Mouse (Mus musculus) forebrain, embryonic 14.5 days (tissue): ENCODE data around the gene Fam126b. TPM values are rescaled to one million over a fixed set of nuclear protein-coding genes. Genes with fewer than 3 reads are reported as not detected.
A peak's percentile ranks its signal among the peaks of the same experiment; 100 is the strongest.
"Not testable (repeated sequence)": the region's sequence is repeated elsewhere in the genome, so short reads cannot be mapped to it uniquely, and the experiment has no call there.

Experiments used
- ATAC-seq: fragments of 200-750 bp; cut with Nextera tagmentation; 2 replicates; pipeline ENCODE4 v1.8.0; 2017; ENCODE audit warnings: mild to moderate bottlenecking, moderate library complexity
- DNase-seq: peaks from one replicate; pipeline ENCODE4 v3.0.0-alpha.2; 2015; ENCODE audit warnings: low spot score
- H3K27ac ChIP-seq: fragments of 300-500 bp; sonication (generic); 2 replicates; pipeline ENCODE4 v1.5.1; 2014; ENCODE audit warnings: low read depth, mild to moderate bottlenecking, control low read depth, low read length, moderate library complexity
- H3K27me3 ChIP-seq: fragments of 300-500 bp; sonication (generic); replicated peaks from 2 replicates; pipeline ENCODE4 v1.6.1; 2014; ENCODE audit warnings: low read length, control low read depth, mixed read lengths; ENCODE audit not compliant: control insufficient read depth, insufficient read depth
- H3K36me3 ChIP-seq: fragments of 300-500 bp; sonication (generic); 2 replicates; pipeline ENCODE4 v1.6.1; 2014; ENCODE audit warnings: low read length, control low read depth; ENCODE audit not compliant: control insufficient read depth, insufficient read depth
- H3K4me1 ChIP-seq: fragments of 300-500 bp; sonication (generic); 2 replicates; pipeline ENCODE4 v1.6.1; 2014; ENCODE audit warnings: antibody characterized with exemption, low read length, control low read depth; ENCODE audit not compliant: control insufficient read depth, insufficient read depth
- H3K4me2 ChIP-seq: fragments of 300-500 bp; sonication (generic); 2 replicates; pipeline ENCODE4 v1.6.1; 2014; ENCODE audit warnings: mild to moderate bottlenecking, control low read depth, low read length
- H3K4me3 ChIP-seq: fragments of 300-500 bp; sonication (generic); 2 replicates; pipeline ENCODE4 v1.5.1; 2014; ENCODE audit warnings: low read depth, low read length, control low read depth
- H3K9ac ChIP-seq: fragments of 300-500 bp; sonication (generic); 2 replicates; pipeline ENCODE4 v1.6.1; 2014; ENCODE audit warnings: mild to moderate bottlenecking, low read length, control low read depth, moderate library complexity
- H3K9me3 ChIP-seq: fragments of 300-500 bp; sonication (generic); replicated peaks from 2 replicates; pipeline ENCODE4 v1.6.1; 2016; ENCODE audit warnings: low read length, control low read depth, mixed read lengths; ENCODE audit not compliant: control insufficient read depth
- WGBS: fragments of 180-500 bp; shearing (Covaris S2); extraction: QIAGEN DNeasy Blood & Tissue Kit; methylation state at CpG from one replicate; pipeline ENCODE4 v1.1.7; 2014; 5-methylcytosine and 5-hydroxymethylcytosine counted together
- polyA plus RNA-seq: library from polyadenylated mRNA; unstranded; fragments of >200 nt; fragmentation: Nextera tagmentation; extraction: Ambion mirVana; gene quantifications from 2 replicates; pipeline ENCODE4 v1.2.1, GENCODE M21; 2014

Fam126b gene
- 10.5 and 14.4 TPM in 2 replicates for polyA plus RNA-seq

DNA sequence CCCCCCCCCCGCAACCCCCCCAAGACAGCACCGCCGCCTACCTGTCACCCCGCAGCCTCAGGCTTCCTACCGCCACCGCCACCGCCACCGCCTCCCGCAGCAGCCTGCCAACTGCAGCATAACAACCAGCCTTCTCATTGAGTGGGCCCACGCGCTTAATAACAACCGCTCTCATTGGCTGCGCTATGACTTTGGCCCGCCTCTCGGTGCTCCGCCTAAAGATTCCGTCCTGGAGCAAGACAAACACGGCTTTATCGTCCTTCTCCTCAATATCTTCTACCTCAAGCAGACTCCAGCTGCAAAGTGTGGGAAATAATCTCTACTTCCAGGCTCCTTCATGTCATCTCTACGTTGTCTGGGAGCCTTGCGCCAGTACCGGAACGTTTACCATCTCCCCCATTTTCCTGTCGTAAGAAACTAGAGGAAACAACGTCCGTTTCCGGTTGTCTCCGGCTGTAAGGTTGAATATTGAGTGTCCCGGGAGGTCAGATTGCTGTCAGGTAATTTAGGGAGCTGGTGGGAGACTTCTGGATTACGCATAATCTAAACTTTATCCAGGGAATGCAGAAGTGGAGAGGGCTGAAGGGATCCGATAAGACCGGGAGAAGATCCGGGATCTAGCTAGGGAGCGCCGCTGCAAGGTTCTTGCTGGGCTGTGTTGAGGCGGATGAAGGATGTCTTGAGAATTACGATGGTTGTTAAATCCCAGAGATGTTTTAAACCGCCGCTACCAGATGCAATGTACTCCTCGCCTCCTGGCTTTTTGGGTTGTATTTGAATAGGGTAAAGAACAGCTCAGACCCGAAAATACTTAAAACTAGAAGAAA is at the start of gene Fam126b, which contains the start of gene Ndufb3:
Gene Fam126b (minus strand): TSS at position 153 of the 827 bp plus-strand sequence.
Gene Ndufb3 (plus strand): TSS at position 214 of the 827 bp plus-strand sequence.
- no peaks in the 10 kb centered on the region for H3K27me3 ChIP-seq
- peak within 1 kb of the TSS; percentile 51 for H3K4me3 ChIP-seq
- H3K4me2 ChIP-seq, result peak within 1 kb of the TSS; percentile 70
- ATAC-seq (peak; percentile 100), DNase-seq (peak; percentile 95)
- under 1% methylated on average over 39 of the region's 41 CpGs for WGBS
- peaks cover 10% of the 10 kb centered on the region for H3K4me1 ChIP-seq
- H3K9ac ChIP-seq, result peak within 1 kb of the TSS; percentile 80
- no peaks in the 10 kb centered on the region for H3K9me3 ChIP-seq
- peak within 1 kb of the TSS; percentile 62 for H3K27ac ChIP-seq
- H3K36me3 ChIP-seq, result no peaks in the 10 kb centered on the region

DNA sequence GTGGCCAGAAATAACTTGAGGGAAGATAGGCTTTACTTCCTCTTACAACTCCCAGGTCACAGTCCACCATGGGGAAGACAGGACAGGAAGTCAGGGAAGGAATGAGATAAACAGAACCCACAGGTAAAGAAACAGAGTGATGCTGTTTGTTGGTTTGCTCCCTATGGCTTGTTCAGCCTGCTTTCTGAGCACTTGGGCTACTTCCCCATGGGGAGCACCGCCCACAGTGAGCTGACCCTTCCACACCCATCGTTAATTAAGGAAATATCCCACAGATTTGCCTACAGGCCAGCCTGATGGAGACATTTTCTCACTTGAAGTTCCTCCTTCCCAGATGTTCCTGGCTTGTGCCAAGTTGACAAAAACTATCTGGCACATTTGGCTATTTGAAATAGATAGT is 42.7 kb upstream of the Fam126b start:
- not testable (repeated sequence) for H3K27ac ChIP-seq, H3K9me3 ChIP-seq, H3K36me3 ChIP-seq, H3K4me3 ChIP-seq, H3K9ac ChIP-seq, H3K4me1 ChIP-seq, DNase-seq, H3K27me3 ChIP-seq, H3K4me2 ChIP-seq, ATAC-seq
- WGBS, result 63% methylated on average over 1 of the region's 2 CpGs

DNA sequence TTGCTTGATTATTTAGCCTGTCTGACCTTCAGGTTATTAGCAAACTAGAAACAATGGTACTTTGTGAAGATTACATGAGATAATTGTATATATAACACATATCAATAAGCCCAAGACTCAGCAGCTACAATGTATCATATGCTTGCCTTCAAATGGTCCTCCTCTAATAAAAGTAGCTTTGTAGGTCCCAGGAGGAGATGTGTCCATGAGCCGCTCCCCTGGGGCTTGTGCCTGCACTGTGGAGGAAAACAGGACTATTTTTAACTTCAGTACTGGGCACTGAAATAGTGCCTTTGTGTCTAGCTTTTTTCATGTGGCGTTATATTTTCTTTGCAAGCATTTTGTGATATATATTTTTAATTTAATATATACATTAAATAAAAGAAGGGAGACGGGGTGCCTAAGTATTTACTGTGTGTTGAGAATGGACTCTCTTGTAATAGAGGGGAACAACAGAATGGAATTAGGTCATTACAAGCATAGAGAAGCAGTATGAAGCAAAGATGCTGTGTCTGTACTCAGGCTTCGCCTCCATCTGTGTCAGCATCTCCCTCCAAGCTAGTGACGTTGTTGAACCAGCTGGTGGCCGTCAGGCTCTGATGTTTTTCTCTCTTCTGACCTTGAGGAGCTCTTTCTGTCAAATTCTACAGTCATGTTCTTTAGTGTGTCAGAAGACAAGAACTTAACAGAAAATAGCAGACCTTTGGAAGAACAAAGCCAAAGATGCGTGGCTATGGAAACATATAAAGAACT is 36.0 kb upstream of the Fam126b start:
- 67% methylated on average over 7 of the region's 7 CpGs for WGBS
- Histone ChIP-seq H3K9me3 (no peaks in the 10 kb centered on the region), H3K4me3 (no peak overlapping the region), H3K4me2 (no peak overlapping the region), H3K36me3 (no peaks in the 10 kb centered on the region), H3K4me1 (no peaks in the 10 kb centered on the region), H3K27ac (no peak overlapping the region), H3K9ac (no peak overlapping the region), H3K27me3 (peaks cover 3% of the 10 kb centered on the region; the same call in 1 of the 2 replicates)
- ATAC-seq (no peak), DNase-seq (peak; percentile 16)

DNA sequence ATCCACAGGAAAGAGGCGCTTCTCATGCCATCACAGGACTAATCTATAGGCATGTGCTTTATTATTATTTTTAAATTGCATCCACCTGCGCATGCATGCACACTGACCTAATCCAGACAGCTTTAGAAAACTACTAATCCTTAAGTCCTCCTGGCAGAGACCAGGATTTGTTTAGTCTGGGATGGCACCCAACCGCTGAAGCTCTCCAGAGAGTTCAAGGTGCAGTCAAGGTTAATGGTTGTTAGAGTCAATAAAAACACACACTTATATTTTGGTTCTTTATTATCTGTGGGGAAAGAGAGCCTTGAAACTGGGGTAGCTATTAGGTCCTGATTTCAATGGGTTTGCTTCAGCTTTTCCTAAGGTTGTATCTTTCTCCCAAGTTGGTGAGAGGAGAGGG is 35.1 kb upstream of the Fam126b start:
- no peak for ATAC-seq
- 89% methylated on average over 3 of the region's 3 CpGs for WGBS
- Histone ChIP-seq H3K36me3 (no peaks in the 10 kb centered on the region), H3K9ac (no peak overlapping the region), H3K4me2 (no peak overlapping the region), H3K27me3 (peaks cover 3% of the 10 kb centered on the region; the same call in 1 of the 2 replicates), H3K4me3 (no peak overlapping the region), H3K9me3 (no peaks in the 10 kb centered on the region), H3K27ac (no peak overlapping the region), H3K4me1 (no peaks in the 10 kb centered on the region)
- DNase-seq, result no peak

DNA sequence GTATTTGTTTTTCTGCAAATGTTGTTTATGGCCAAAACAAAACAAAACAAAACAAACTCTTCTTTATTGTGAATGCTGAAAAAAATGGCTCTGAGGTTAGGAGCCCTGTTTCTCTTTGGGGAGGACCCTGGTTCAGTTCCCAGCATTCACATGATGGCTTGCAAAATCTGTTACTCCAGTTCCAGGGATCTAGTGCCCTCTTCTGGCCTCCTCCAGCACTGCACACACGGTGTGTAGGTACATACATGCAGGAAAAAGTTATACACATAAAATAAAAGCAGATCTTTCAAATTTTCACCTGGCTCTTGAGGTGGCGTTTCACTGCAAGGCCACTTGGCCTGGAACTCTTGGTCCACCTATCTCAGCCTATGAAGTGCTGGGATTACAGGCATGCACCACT is 32.6 kb upstream of the Fam126b start:
- H3K27ac ChIP-seq, result no peak overlapping the region
- no peak overlapping the region for H3K9ac ChIP-seq
- no peaks in the 10 kb centered on the region for H3K27me3 ChIP-seq
- H3K9me3 ChIP-seq, result no peaks in the 10 kb centered on the region
- H3K4me3 ChIP-seq, result no peak overlapping the region
- no peak for DNase-seq
- no peaks in the 10 kb centered on the region for H3K4me1 ChIP-seq
- WGBS, result 86% methylated on average over 2 of the region's 2 CpGs
- H3K36me3 ChIP-seq, result no peaks in the 10 kb centered on the region
- ATAC-seq, result no peak
- H3K4me2 ChIP-seq, result no peak overlapping the region

DNA sequence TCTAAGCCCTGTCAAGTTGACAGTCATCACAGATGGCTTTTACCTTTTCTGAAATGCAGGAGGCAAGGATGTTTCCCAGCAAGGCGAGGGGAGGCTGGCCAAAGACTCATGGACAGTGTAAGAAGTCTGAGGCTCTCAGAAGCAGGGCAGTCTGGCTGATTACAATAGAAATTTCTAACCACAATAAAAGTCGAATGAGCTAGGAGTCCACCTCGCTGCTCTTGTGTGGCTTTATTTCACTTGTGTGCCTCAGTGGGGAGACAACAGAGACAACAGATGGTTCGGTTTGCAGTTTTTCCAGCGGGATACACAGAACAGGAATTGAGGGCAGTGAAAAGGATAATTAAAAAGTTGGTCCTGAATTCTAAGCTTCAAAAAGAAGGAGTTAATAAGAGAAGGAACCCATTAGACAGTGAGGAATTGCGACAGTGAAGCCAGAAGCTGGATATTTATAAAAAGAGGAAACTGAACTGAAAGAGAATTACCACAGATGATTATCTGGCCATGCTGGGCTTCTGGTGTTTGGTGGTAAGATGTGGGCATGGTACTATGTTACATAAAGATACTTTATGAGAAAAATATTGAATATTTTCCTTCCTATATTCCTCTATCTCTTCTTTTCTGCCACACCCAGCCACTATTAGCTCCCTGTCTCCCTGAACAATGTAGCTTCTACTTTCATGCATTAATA is 32.0 kb upstream of the Fam126b start:
- H3K9ac ChIP-seq, result no peak overlapping the region
- no peaks in the 10 kb centered on the region for H3K9me3 ChIP-seq
- WGBS, result 72% methylated on average over 6 of the region's 6 CpGs
- no peaks in the 10 kb centered on the region for H3K4me1 ChIP-seq
- no peaks in the 10 kb centered on the region for H3K27me3 ChIP-seq
- DNase-seq, result no peak
- no peak overlapping the region for H3K27ac ChIP-seq
- no peak for ATAC-seq
- H3K4me3 ChIP-seq, result no peak overlapping the region
- no peaks in the 10 kb centered on the region for H3K36me3 ChIP-seq
- H3K4me2 ChIP-seq, result no peak overlapping the region

DNA sequence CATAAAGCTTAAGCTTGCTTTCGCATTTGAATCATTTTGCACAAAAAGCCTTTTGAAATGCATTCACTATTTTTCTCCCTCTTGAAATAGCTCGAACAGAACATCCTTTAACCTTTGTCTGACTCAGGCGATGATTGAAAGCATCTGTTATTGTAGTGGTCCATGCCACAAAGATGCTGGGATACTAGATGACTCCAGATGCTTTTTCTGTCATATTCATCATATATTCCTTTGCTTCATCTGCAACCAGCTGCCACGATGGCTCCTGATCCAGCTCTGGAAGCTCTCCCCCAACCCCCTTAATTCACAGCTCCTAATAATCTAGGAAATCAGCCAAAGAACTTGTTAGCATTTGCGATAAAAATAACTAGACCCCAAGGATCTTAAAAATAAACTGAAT is 31.0 kb upstream of the Fam126b start:
- Histone ChIP-seq H3K36me3 (no peaks in the 10 kb centered on the region), H3K27ac (no peak overlapping the region), H3K9ac (no peak overlapping the region), H3K4me2 (no peak overlapping the region), H3K9me3 (no peaks in the 10 kb centered on the region), H3K4me1 (no peaks in the 10 kb centered on the region), H3K27me3 (no peaks in the 10 kb centered on the region), H3K4me3 (no peak overlapping the region)
- WGBS, result 58% methylated on average over 5 of the region's 5 CpGs
- DNase-seq (peak; percentile 27), ATAC-seq (no peak)

DNA sequence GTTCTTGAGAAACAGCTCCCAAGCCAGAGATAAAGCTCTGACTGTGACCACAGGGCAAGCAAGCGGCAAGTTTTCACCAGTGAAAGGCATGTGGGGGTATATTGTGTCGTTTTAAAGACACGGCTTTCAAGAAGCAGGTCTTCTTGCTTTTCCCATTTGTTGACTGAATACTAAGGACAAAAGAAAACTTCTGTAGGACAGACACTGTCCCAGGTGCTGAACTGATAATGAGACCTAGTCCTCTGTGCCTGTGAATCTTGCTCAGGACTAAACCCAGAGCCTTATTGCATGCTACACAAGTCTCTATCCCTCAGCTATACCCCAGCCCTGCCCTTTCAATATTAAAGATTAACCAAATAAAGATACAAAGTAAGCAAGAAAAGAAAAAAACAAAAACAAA is 30.1 kb upstream of the Fam126b start:
- H3K4me2 ChIP-seq, result no peak overlapping the region
- DNase-seq (no peak), ATAC-seq (no peak)
- H3K27ac ChIP-seq, result no peak overlapping the region
- WGBS, result 72% methylated on average over 3 of the region's 3 CpGs
- no peaks in the 10 kb centered on the region for H3K4me1 ChIP-seq
- no peak overlapping the region for H3K4me3 ChIP-seq
- no peaks in the 10 kb centered on the region for H3K27me3 ChIP-seq
- no peaks in the 10 kb centered on the region for H3K36me3 ChIP-seq
- H3K9me3 ChIP-seq, result no peaks in the 10 kb centered on the region
- no peak overlapping the region for H3K9ac ChIP-seq
